Mouse (Mus musculus): ENCODE data around the gene 2310022A10Rik.

GRCm38 (mm10) chr7:27580380-27581174, 27.5 kb downstream of the 2310022A10Rik start:
- TF ChIP-seq EP300 (IDR thresholded peaks at IDR 0.05; ENCODE audit: insufficient read depth, low read depth, low read length) (no peak), CTCF (IDR thresholded peaks at IDR 0.05) (no peak), POLR2A (IDR thresholded peaks at IDR 0.05; ENCODE audit: insufficient read depth, low read depth, low read length) (no peak)

All from heart, adult 2 months (tissue).